Mouse (Mus musculus) lung, postnatal 14 days (tissue): ENCODE results near the gene Cdh4.

Source experiments
- DNase-seq: peaks from one replicate; pipeline ENCODE4 v3.0.0; 2021

Gene Cdh4

GRCm38 (mm10) chr2:179541096-179541495 lies 98.9 kb downstream of the Cdh4 start:
- no peak for DNase-seq

- no peak for DNase-seq
Observed at GRCm38 (mm10) chr2:179547627-179548026, 105.4 kb downstream of the Cdh4 start.

- DNase-seq = no peak
Observed at GRCm38 (mm10) chr2:179555928-179556327, 113.7 kb downstream of the Cdh4 start.

- DNase-seq = no peak
Observed at GRCm38 (mm10) chr2:179562350-179562749, 120.1 kb downstream of the Cdh4 start.

GRCm38 (mm10) chr2:179565611-179566010 lies 123.4 kb downstream of the Cdh4 start:
- DNase-seq = no peak

- no peak for DNase-seq
Observed at GRCm38 (mm10) chr2:179567886-179568285, 125.7 kb downstream of the Cdh4 start.

GRCm38 (mm10) chr2:179569171-179569570 lies 126.9 kb downstream of the Cdh4 start:
- no peak for DNase-seq

GRCm38 (mm10) chr2:179571175-179571769 lies 129.0 kb downstream of the Cdh4 start:
- DNase-seq = no peak

GRCm38 (mm10) chr2:179573331-179573730 lies 131.1 kb downstream of the Cdh4 start:
- DNase-seq = no peak

GRCm38 (mm10) chr2:179573786-179574185 lies 131.6 kb downstream of the Cdh4 start:
- DNase-seq = no peak

- no peak for DNase-seq
Observed at GRCm38 (mm10) chr2:179575585-179575984, 133.4 kb downstream of the Cdh4 start.

GRCm38 (mm10) chr2:179576221-179576620 lies 134.0 kb downstream of the Cdh4 start:
- DNase-seq = no peak

- no peak for DNase-seq
Observed at GRCm38 (mm10) chr2:179578329-179578728, 136.1 kb downstream of the Cdh4 start.

GRCm38 (mm10) chr2:179578842-179579241 lies 136.6 kb downstream of the Cdh4 start:
- DNase-seq = no peak

- no peak for DNase-seq
Observed at GRCm38 (mm10) chr2:179580415-179580814, 138.2 kb downstream of the Cdh4 start.

- no peak for DNase-seq
Observed at GRCm38 (mm10) chr2:179581058-179581457, 138.8 kb downstream of the Cdh4 start.

GRCm38 (mm10) chr2:179582966-179583365 lies 140.7 kb downstream of the Cdh4 start:
- DNase-seq = no peak

- DNase-seq = no peak
Observed at GRCm38 (mm10) chr2:179584672-179585071, 142.4 kb downstream of the Cdh4 start.

- no peak for DNase-seq
Observed at GRCm38 (mm10) chr2:179586436-179586835, 144.2 kb downstream of the Cdh4 start.

GRCm38 (mm10) chr2:179587069-179587468 lies 144.8 kb downstream of the Cdh4 start:
- no peak for DNase-seq

GRCm38 (mm10) chr2:179591661-179592060 lies 149.4 kb downstream of the Cdh4 start:
- no peak for DNase-seq

- DNase-seq = no peak
Observed at GRCm38 (mm10) chr2:179595013-179595412, 152.8 kb downstream of the Cdh4 start.

- no peak for DNase-seq
Observed at GRCm38 (mm10) chr2:179598886-179599285, 156.7 kb downstream of the Cdh4 start.

GRCm38 (mm10) chr2:179599886-179600285 lies 157.7 kb downstream of the Cdh4 start:
- no peak for DNase-seq

- no peak for DNase-seq
Observed at GRCm38 (mm10) chr2:179600347-179600746, 158.1 kb downstream of the Cdh4 start.
